Mouse (Mus musculus): Measurements from ENCODE around the gene Mtmr2. TPM values are rescaled to one million over a fixed set of nuclear protein-coding genes. Genes with fewer than 3 reads are reported as not detected.

The Mtmr2 gene
- polyA plus RNA-seq, 1 experiment from 2014 or later, result 60.6 TPM

- peaks cover 50% of the 10 kb centered on the region for H3K36me3 ChIP-seq (ENCODE audit: control insufficient read depth, insufficient read depth, low read length)
- no peak overlapping the region for H3K27ac ChIP-seq (replicated peaks; ENCODE audit: low read depth, low read length)
- no peaks in the 10 kb centered on the region for H3K27me3 ChIP-seq (ENCODE audit: control insufficient read depth, insufficient read depth, low read length)
- ATAC-seq (ENCODE audit: low FRiP score, low TSS enrichment) (no peak), DNase-seq (no peak)
- WGBS, result 96% methylated on average over 3 of the region's 3 CpGs
- H3K4me3 ChIP-seq (replicated peaks; ENCODE audit: low read depth, low read length), result no peak overlapping the region
- H3K4me1 ChIP-seq (ENCODE audit: control insufficient read depth, insufficient read depth, low read length), result 0 out of 2 replicates have a peak, but pooled peaks cover 8% of the 10 kb centered on the region
- H3K4me2 ChIP-seq (ENCODE audit: low read length), result no peak overlapping the region
- no peak overlapping the region for H3K9ac ChIP-seq (replicated peaks; ENCODE audit: low read length)
- H3K9me3 ChIP-seq (ENCODE audit: control insufficient read depth, low read length), result no peaks in the 10 kb centered on the region
Measured at GRCm38 (mm10) chr9:13820774-13821173, 72.6 kb downstream of the Mtmr2 start.

GRCm38 (mm10) chr9:13825896-13826295 is 77.7 kb downstream of the Mtmr2 start:
- H3K4me3 ChIP-seq (replicated peaks; ENCODE audit: low read depth, low read length), result peak overlapping the region; percentile 84
- WGBS, result 11% methylated on average over 8 of the region's 8 CpGs
- H3K36me3 ChIP-seq (ENCODE audit: control insufficient read depth, insufficient read depth, low read length), result peaks cover 7% of the 10 kb centered on the region

GRCm38 (mm10) chr9:13826391-13826805 is 78.2 kb downstream of the Mtmr2 start:
- peak overlapping the region; percentile 97 for H3K27ac ChIP-seq (replicated peaks; ENCODE audit: low read depth, low read length)
- ATAC-seq (ENCODE audit: low FRiP score, low TSS enrichment), result 0 out of 2 replicates have a peak, but pooled peaks have one; percentile 1

More at GRCm38 (mm10) chr9:13825896-13826295, 77.7 kb downstream of the Mtmr2 start:
- peaks cover 13% of the 10 kb centered on the region; the same call in 1 of the 2 replicates for H3K4me1 ChIP-seq (ENCODE audit: control insufficient read depth, insufficient read depth, low read length)
- H3K9ac ChIP-seq (replicated peaks; ENCODE audit: low read length), result peak overlapping the region; percentile 84
- DNase-seq (no peak), ATAC-seq (ENCODE audit: low FRiP score, low TSS enrichment) (no peak)
- peak overlapping the region; percentile 78 for H3K4me2 ChIP-seq (ENCODE audit: low read length)
- H3K27me3 ChIP-seq (ENCODE audit: control insufficient read depth, insufficient read depth, low read length), result no peaks in the 10 kb centered on the region
- no peaks in the 10 kb centered on the region for H3K9me3 ChIP-seq (ENCODE audit: control insufficient read depth, low read length)
- peak overlapping the region; percentile 97 for H3K27ac ChIP-seq (replicated peaks; ENCODE audit: low read depth, low read length)

GRCm38 (mm10) chr9:13826832-13827405 is 78.7 kb downstream of the Mtmr2 start, which contains the start of gene Cep57:
Gene Cep57 (minus strand): TSS chr9:13827107.
- Histone ChIP-seq H3K9ac (replicated peaks; ENCODE audit: low read length) (peak within 1 kb of the TSS; percentile 86), H3K36me3 (ENCODE audit: control insufficient read depth, insufficient read depth, low read length) (peaks cover 12% of the 10 kb centered on the region), H3K4me3 (replicated peaks; ENCODE audit: low read depth, low read length) (peak within 1 kb of the TSS; percentile 84), H3K4me1 (ENCODE audit: control insufficient read depth, insufficient read depth, low read length) (peaks cover 13% of the 10 kb centered on the region; the same call in 1 of the 2 replicates), H3K9me3 (ENCODE audit: control insufficient read depth, low read length) (no peaks in the 10 kb centered on the region), H3K4me2 (ENCODE audit: low read length) (peak within 1 kb of the TSS; percentile 88), H3K27ac (replicated peaks; ENCODE audit: low read depth, low read length) (peak within 1 kb of the TSS; percentile 98), H3K27me3 (ENCODE audit: control insufficient read depth, insufficient read depth, low read length) (no peaks in the 10 kb centered on the region)
- peak; percentile 99 for DNase-seq
- ATAC-seq (ENCODE audit: low FRiP score, low TSS enrichment), result peak; percentile 90
- WGBS, result under 1% methylated on average over 44 of the region's 44 CpGs

More at GRCm38 (mm10) chr9:13826391-13826805, 78.2 kb downstream of the Mtmr2 start:
- H3K36me3 ChIP-seq (ENCODE audit: control insufficient read depth, insufficient read depth, low read length), result peaks cover 7% of the 10 kb centered on the region
- under 1% methylated on average over 31 of the region's 31 CpGs for WGBS
- H3K27me3 ChIP-seq (ENCODE audit: control insufficient read depth, insufficient read depth, low read length), result no peaks in the 10 kb centered on the region
- peak overlapping the region; percentile 84 for H3K9ac ChIP-seq (replicated peaks; ENCODE audit: low read length)
- peak overlapping the region; percentile 84 for H3K4me3 ChIP-seq (replicated peaks; ENCODE audit: low read depth, low read length)
- peak overlapping the region; percentile 78 for H3K4me2 ChIP-seq (ENCODE audit: low read length)
- no peaks in the 10 kb centered on the region for H3K9me3 ChIP-seq (ENCODE audit: control insufficient read depth, low read length)
- DNase-seq, result peak; percentile 75
- H3K4me1 ChIP-seq (ENCODE audit: control insufficient read depth, insufficient read depth, low read length), result peaks cover 13% of the 10 kb centered on the region; the same call in 1 of the 2 replicates

GRCm38 (mm10) chr9:13827406-13828086 is 79.3 kb downstream of the Mtmr2 start, which contains the start of gene Fam76b:
Gene Fam76b (plus strand): TSS chr9:13827716.
- H3K9ac ChIP-seq (replicated peaks; ENCODE audit: low read length), result peak within 1 kb of the TSS; percentile 86
- peak; percentile 96 for ATAC-seq (ENCODE audit: low FRiP score, low TSS enrichment)
- H3K4me3 ChIP-seq (replicated peaks; ENCODE audit: low read depth, low read length), result peak within 1 kb of the TSS; percentile 84
- WGBS, result under 1% methylated on average over 64 of the region's 67 CpGs
- peak within 1 kb of the TSS; percentile 88 for H3K4me2 ChIP-seq (ENCODE audit: low read length)
- peaks cover 18% of the 10 kb centered on the region for H3K36me3 ChIP-seq (ENCODE audit: control insufficient read depth, insufficient read depth, low read length)
- peak; percentile 100 for DNase-seq
- H3K4me1 ChIP-seq (ENCODE audit: control insufficient read depth, insufficient read depth, low read length), result peaks cover 13% of the 10 kb centered on the region; the same call in 1 of the 2 replicates
- no peaks in the 10 kb centered on the region for H3K27me3 ChIP-seq (ENCODE audit: control insufficient read depth, insufficient read depth, low read length)
- H3K27ac ChIP-seq (replicated peaks; ENCODE audit: low read depth, low read length), result peak within 1 kb of the TSS; percentile 98
- H3K9me3 ChIP-seq (ENCODE audit: control insufficient read depth, low read length), result no peaks in the 10 kb centered on the region

- no peaks in the 10 kb centered on the region for H3K27me3 ChIP-seq (ENCODE audit: control insufficient read depth, insufficient read depth, low read length)
- peak overlapping the region; percentile 86 for H3K9ac ChIP-seq (replicated peaks; ENCODE audit: low read length)
- peak overlapping the region; percentile 84 for H3K4me3 ChIP-seq (replicated peaks; ENCODE audit: low read depth, low read length)
- H3K36me3 ChIP-seq (ENCODE audit: control insufficient read depth, insufficient read depth, low read length), result peaks cover 23% of the 10 kb centered on the region
- H3K4me2 ChIP-seq (ENCODE audit: low read length), result peak overlapping the region; percentile 88
- peaks cover 13% of the 10 kb centered on the region; the same call in 1 of the 2 replicates for H3K4me1 ChIP-seq (ENCODE audit: control insufficient read depth, insufficient read depth, low read length)
- DNase-seq (peak; percentile 75), ATAC-seq (ENCODE audit: low FRiP score, low TSS enrichment) (no peak; the same call in none of the 2 replicates)
- H3K27ac ChIP-seq (replicated peaks; ENCODE audit: low read depth, low read length), result peak overlapping the region; percentile 98
- under 1% methylated on average over 23 of the region's 23 CpGs for WGBS
- H3K9me3 ChIP-seq (ENCODE audit: control insufficient read depth, low read length), result no peaks in the 10 kb centered on the region
Measured at GRCm38 (mm10) chr9:13828087-13828441, 79.9 kb downstream of the Mtmr2 start.

- Histone ChIP-seq H3K27me3 (ENCODE audit: control insufficient read depth, insufficient read depth, low read length) (no peaks in the 10 kb centered on the region), H3K4me1 (ENCODE audit: control insufficient read depth, insufficient read depth, low read length) (no peaks in the 10 kb centered on the region), H3K36me3 (ENCODE audit: control insufficient read depth, insufficient read depth, low read length) (peaks cover 87% of the 10 kb centered on the region), H3K27ac (replicated peaks; ENCODE audit: low read depth, low read length) (no peak overlapping the region), H3K9me3 (ENCODE audit: control insufficient read depth, low read length) (no peaks in the 10 kb centered on the region), H3K9ac (replicated peaks; ENCODE audit: low read length) (no peak overlapping the region), H3K4me2 (ENCODE audit: low read length) (no peak overlapping the region), H3K4me3 (replicated peaks; ENCODE audit: low read depth, low read length) (no peak overlapping the region)
- WGBS, result 92% methylated on average over 3 of the region's 3 CpGs
- ATAC-seq (ENCODE audit: low FRiP score, low TSS enrichment), result no peak
- DNase-seq, result no peak
Measured at GRCm38 (mm10) chr9:13835256-13835655, 87.0 kb downstream of the Mtmr2 start.

GRCm38 (mm10) chr9:13836726-13837125 is 88.5 kb downstream of the Mtmr2 start:
- no peak overlapping the region for H3K27ac ChIP-seq (replicated peaks; ENCODE audit: low read depth, low read length)
- DNase-seq (no peak), ATAC-seq (ENCODE audit: low FRiP score, low TSS enrichment) (no peak)
- H3K4me1 ChIP-seq (ENCODE audit: control insufficient read depth, insufficient read depth, low read length), result no peaks in the 10 kb centered on the region
- H3K4me2 ChIP-seq (ENCODE audit: low read length), result no peak overlapping the region
- peaks cover 92% of the 10 kb centered on the region for H3K36me3 ChIP-seq (ENCODE audit: control insufficient read depth, insufficient read depth, low read length)
- no peaks in the 10 kb centered on the region for H3K9me3 ChIP-seq (ENCODE audit: control insufficient read depth, low read length)
- H3K4me3 ChIP-seq (replicated peaks; ENCODE audit: low read depth, low read length), result no peak overlapping the region
- 93% methylated on average over 2 of the region's 2 CpGs for WGBS
- no peaks in the 10 kb centered on the region for H3K27me3 ChIP-seq (ENCODE audit: control insufficient read depth, insufficient read depth, low read length)
- no peak overlapping the region for H3K9ac ChIP-seq (replicated peaks; ENCODE audit: low read length)
